Mouse (Mus musculus) kidney, adult 2 months (tissue): Measurements from ENCODE around the gene Arf1.

Experiments
- CTCF ChIP-seq: fragments of 200-500 bp; conservative IDR thresholded peaks from 2 replicates; pipeline ENCODE4 v1.5.1; 2011; ENCODE audit warnings: low read depth, mild to moderate bottlenecking, control low read depth, low read length, moderate library complexity, mixed read lengths; ENCODE audit not compliant: insufficient read depth, insufficient read length
- POLR2A ChIP-seq: fragments of 200-500 bp; IDR thresholded peaks from one replicate; pipeline ENCODE4 v1.6.1; 2011; ENCODE audit warnings: low read depth, low read length, control low read depth

GRCm38 (mm10) chr11:59176475-59176874 is 51.6 kb downstream of the Arf1 start:
- TF ChIP-seq CTCF, result no peak
- TF ChIP-seq POLR2A, result no peak
